Mouse (Mus musculus) bone marrow macrophage, adult 2 months (primary cell): ENCODE results near the gene Trpc5. TPM values are rescaled to one million over a fixed set of nuclear protein-coding genes. Genes with fewer than 3 reads are reported as not detected.

ENCODE experiments used
- H3K27ac ChIP-seq: 2 replicates; pipeline ENCODE4 v1.5.1; 2012; ENCODE audit warnings: low read depth, low read length; ENCODE audit not compliant: insufficient read depth
- H3K4me1 ChIP-seq: 2 replicates; pipeline ENCODE4 v1.6.1; 2012; ENCODE audit warnings: low read length; ENCODE audit not compliant: control insufficient read depth, insufficient read depth
- H3K4me3 ChIP-seq: 2 replicates; pipeline ENCODE4 v1.5.1; 2012; ENCODE audit warnings: mild to moderate bottlenecking, low read length, moderate library complexity; ENCODE audit not compliant: insufficient read depth
- CTCF ChIP-seq: IDR thresholded peaks from 2 replicates; pipeline ENCODE4 v1.5.1; 2012; ENCODE audit warnings: low read depth, mild to moderate bottlenecking, low read length, moderate library complexity
- POLR2A ChIP-seq: IDR thresholded peaks from 2 replicates; pipeline ENCODE4 v1.6.1; 2012; ENCODE audit warnings: mild to moderate bottlenecking, low read depth, low read length, borderline replicate concordance
- polyA plus RNA-seq: library from polyadenylated mRNA; stranded (reverse); fragments of >200 nt; gene quantifications from 2 replicates; pipeline ENCODE4 v1.2.4, GENCODE M21; 2012; ENCODE audit not compliant: missing spikeins, insufficient read depth, insufficient read length

Trpc5 gene
- not detected in 2 replicates for polyA plus RNA-seq

DNA sequence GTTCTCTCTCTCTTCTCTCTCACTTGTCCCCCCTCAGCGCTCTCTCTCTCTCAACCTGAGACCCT lies at the start of gene Trpc5:
Gene Trpc5 (minus strand): TSS at position 39 of the 65 bp plus-strand sequence.
- TF ChIP-seq CTCF (no peak), POLR2A (no peak)

DNA sequence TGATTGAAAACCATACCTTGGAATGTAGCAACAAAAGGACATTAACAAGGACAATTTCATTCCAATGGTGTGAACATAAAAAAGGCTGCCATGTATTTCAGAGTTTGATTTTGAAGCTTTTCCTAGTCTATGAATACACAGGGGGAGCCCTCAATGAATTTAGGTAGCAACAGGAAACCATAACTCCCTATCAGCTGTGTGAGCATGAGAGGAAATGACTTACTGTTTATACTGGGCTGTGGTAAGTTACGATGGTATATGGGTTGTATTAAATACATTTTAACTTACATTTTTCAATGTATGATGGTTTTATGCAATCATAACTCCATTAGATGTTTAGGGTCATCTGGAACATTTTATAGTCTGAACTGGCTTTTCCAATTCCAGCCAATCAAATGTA lies 28.4 kb upstream of the Trpc5 start:
- TF ChIP-seq POLR2A (no peak), CTCF (no peak)
- Histone ChIP-seq H3K27ac (no peak overlapping the region), H3K4me1 (no peaks in the 10 kb centered on the region), H3K4me3 (no peak overlapping the region)

More for the DNA sequence above, at the start of gene Trpc5:
- no peak within 1 kb of the TSS for H3K4me3 ChIP-seq
- no peak within 1 kb of the TSS for H3K27ac ChIP-seq
- H3K4me1 ChIP-seq, result no peaks in the 10 kb centered on the region

DNA sequence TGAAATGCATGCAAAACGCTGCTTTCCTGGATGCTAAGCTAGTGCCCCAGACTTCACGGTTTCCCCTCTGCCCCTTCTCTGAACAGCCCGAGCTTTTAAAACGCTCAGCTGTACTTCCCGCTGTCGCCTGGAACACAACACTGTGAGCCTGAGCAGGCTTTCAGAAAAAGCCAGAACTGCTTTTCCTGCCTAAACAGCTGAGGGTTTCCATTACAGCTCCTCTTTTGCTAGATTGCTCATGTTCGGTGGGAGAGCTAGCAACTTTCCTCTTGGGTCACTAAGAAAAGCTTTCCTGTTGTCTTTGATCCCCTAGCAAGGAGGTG lies 1.8 kb upstream of the Trpc5 start:
- Histone ChIP-seq H3K27ac (no peak overlapping the region), H3K4me3 (no peak overlapping the region), H3K4me1 (no peaks in the 10 kb centered on the region)
- TF ChIP-seq CTCF (no peak), POLR2A (no peak)

DNA sequence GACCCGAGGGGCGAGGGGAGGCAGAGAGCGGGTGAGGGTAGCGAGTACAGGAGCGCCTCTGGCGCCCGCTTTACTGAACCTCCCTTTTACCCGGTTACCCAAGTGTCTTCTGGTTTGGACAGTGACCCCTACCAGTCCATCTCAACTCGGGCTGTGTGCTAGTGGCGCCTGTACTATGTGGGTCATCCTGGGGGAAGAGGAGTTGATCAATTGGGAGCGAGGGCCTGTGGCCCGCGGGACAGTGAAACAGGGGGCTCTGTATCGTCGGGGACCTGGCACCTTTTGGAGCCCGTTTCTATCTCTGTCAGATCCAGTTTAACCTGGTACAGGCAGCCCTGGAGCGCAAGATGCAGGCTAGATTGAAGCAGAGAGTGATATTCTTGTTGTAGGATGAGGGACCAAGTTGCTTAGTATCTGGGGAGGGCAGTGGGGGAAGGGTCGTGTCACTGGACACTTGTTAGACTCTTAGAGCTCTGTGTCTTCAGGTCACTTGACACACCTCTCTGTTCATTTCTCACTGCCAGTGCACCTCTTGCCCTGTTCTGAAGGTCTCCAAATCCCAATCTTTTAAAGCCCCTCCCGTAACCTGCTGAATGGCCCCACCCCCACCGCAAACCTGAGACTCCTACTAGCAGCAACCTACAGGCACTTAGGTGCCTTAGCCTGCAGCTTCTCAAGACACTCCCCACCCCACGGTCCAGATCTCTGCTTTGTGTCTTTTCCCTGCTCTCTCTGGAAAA lies 1.3 kb upstream of the Trpc5 start:
- no peak overlapping the region for H3K4me3 ChIP-seq
- no peaks in the 10 kb centered on the region for H3K4me1 ChIP-seq
- no peak overlapping the region for H3K27ac ChIP-seq
- TF ChIP-seq CTCF, result no peak
- TF ChIP-seq POLR2A, result no peak

DNA sequence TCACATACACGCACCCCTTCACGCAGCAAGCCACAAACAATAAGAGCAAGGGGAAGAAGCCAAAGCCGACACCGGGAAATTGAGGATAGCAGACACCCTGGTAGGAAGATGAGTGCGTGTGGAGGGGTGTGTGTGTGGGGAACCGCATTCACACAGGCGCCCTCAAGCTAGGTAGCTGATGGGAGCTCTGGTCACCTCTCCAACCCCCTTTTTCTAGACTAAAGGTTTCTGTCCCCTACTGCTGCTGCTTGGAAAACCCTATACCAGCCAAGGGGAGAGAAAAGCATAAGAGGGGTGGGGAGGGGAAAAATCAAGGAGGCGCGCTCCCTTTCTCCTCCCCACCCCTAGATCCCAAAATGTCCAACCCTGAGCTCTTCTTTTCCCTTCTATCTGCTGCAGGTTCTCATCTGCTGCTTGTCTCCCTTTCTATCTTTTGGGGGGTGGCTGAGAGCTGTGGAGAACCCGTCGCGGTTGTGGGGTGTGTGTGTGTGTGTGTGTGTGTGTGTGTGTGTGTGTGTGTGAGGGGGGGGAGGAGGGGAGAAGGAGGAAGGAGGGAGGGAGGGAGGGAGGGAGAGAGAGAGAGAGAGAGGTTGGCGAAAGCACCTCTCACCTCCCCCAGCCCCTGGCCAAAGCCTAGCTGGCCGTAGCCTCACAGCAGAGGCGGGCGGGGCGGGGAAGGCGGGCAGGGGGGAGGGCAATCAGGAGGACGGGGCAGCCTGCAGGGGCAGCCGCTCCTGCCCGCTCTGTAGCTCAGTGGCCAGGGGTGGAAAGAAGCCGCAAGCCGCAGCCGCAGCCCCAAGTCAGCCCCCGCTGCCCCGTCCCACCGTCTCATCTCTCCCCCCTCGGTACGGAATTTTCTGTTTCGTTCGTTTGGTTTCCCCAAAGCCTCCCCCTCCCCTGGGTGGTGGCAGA lies 483 bp upstream of the Trpc5 start, which contains the start of gene Rtl4:
Gene Rtl4 (plus strand): TSS at position 701 of the 912 bp plus-strand sequence.
- no peak for TF ChIP-seq POLR2A
- no peak for TF ChIP-seq CTCF
- H3K27ac ChIP-seq, result no peak within 1 kb of the TSS
- H3K4me1 ChIP-seq, result no peaks in the 10 kb centered on the region
- H3K4me3 ChIP-seq, result no peak within 1 kb of the TSS

DNA sequence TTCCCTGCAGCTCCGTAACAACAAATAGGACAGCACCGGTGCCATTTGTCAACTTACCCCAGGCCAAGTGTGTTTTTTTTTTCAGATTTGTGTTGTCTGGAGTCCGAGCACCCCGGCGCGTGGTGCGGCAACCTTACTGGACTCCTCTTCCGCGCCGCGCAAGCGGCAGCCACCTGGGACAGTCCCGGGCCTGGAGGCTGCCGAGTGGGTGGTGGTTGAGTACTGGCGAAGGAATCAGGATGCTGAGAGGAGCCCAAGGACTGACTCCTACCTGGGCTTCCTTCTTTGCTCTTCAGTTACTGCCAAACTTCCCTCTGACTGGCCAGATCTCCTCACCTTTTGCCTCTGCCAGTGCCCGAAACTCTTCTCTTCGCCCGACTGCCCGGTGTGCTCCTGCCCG lies 238 bp downstream of the Trpc5 start:
- TF ChIP-seq CTCF, result no peak
- TF ChIP-seq POLR2A, result no peak
- H3K4me1 ChIP-seq, result no peaks in the 10 kb centered on the region
- no peak overlapping the region for H3K4me3 ChIP-seq
- H3K27ac ChIP-seq, result no peak overlapping the region

DNA sequence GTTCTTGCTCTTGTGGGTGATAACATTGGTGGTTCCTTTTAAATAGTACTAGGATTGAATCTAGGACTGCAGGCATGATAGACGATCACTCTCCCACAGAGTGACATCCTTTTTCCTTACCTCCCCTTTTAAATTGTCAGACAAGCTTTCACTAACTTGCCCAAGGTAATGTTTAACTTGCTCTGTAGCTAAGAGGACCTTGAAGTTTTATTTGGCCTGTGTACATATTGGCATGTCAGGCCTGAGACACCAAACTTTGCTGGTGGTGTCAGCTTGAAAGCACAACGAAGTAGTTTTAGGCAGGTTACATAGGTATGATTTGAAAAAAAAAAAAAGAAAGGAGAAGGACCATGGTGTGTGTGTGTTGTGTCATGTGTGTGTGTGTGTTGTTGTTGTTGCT lies 35.8 kb downstream of the Trpc5 start:
- TF ChIP-seq CTCF (no peak), POLR2A (no peak)
- no peak overlapping the region for H3K4me3 ChIP-seq
- H3K4me1 ChIP-seq, result no peaks in the 10 kb centered on the region
- no peak overlapping the region for H3K27ac ChIP-seq

DNA sequence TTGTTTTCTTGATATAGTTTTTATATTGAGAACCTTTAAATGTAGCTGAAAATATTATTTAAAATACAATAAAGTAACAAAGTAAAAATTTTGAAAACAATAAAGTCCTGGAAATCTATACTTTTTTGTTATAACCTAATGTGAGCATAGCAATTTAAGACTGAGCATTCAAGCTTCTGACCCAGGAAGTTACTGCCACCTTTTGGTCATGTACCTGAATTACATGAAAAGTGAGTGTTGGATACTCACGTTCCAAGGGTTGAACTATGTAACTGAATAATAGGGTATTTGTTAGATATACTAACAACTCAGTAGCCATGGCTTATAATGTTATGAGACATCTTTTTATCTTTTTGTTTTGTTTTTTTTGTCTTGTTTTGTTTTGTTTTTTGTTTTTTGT lies 42.6 kb downstream of the Trpc5 start:
- TF ChIP-seq POLR2A (no peak), CTCF (no peak)
- Histone ChIP-seq H3K27ac (no peak overlapping the region), H3K4me3 (no peak overlapping the region), H3K4me1 (no peaks in the 10 kb centered on the region)

DNA sequence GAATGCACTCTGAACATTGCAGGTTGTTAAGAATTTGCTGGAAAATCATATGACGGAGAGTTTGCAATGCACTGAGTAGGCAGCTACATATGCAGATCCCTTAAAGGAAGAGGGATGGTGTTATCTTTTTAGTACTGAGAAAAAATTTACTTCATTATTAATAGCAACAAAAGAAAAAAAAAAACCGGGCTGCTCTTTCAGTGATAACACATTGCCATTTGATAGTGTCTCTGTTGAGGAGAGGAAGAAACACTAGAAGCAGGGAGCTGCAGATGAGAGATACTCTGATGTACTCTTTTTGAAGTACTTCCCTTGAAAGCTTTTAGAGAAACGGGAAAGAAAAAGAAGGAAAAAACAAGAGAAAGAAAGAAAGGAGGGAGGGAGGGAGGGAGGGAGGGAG lies 43.2 kb downstream of the Trpc5 start:
- no peak overlapping the region for H3K4me3 ChIP-seq
- TF ChIP-seq POLR2A, result no peak
- no peak for TF ChIP-seq CTCF

DNA sequence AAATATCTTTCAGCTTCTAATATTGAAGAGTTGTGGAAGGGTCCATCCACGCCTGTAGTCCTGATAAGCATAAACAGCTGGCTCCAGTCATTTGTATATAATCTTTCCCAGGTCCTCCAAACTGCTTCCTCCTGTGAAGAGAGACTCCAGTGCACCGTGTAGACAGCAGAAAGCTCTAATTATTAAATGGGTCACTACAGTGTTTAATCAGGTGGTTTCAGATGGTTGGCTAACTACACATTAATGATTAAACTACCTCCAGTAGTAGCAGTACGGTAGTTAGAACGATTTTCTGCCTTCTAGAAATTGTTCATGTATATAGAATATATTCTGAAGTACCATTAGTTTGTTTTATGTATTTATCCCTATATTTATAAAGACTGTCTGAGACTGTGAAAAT lies 75.2 kb downstream of the Trpc5 start:
- no peak overlapping the region for H3K4me3 ChIP-seq
- no peak for TF ChIP-seq POLR2A
- no peak for TF ChIP-seq CTCF
- H3K27ac ChIP-seq, result no peak overlapping the region
- H3K4me1 ChIP-seq, result no peaks in the 10 kb centered on the region

More for the DNA sequence above, 43.2 kb downstream of the Trpc5 start:
- Histone ChIP-seq H3K4me1 (no peaks in the 10 kb centered on the region), H3K27ac (no peak overlapping the region)
